Mouse (Mus musculus): Measurements from ENCODE around the gene Rhox4c.
"Not testable (repeated sequence)": the region's sequence is repeated elsewhere in the genome, so short reads cannot be mapped to it uniquely, and the experiment has no call there.

The Rhox4c gene

DNA sequence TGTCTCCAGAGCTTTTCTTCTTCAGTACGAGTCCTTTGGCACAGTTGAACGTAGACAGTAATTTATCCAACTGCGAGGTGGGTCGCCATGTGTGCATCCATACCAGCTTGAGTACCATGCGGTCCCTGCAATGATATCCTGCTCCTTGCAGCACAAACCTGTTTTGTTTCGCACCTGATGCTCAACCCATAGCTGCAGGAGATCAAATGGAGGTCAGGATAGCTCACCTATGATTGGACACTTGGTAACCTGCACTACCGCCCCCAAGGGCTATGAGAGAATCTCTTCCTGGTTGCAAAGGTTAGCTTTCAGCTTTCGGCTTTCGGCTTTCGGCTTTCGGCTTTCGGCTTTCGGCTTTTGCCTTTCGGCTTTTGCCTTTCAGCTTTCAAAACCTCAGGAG, at the start of gene Rhox4c:
Gene Rhox4c, plus strand, starts transcription at position 301 of the 400 bp plus-strand sequence.
- DNase-seq: not testable (repeated sequence)

DNA sequence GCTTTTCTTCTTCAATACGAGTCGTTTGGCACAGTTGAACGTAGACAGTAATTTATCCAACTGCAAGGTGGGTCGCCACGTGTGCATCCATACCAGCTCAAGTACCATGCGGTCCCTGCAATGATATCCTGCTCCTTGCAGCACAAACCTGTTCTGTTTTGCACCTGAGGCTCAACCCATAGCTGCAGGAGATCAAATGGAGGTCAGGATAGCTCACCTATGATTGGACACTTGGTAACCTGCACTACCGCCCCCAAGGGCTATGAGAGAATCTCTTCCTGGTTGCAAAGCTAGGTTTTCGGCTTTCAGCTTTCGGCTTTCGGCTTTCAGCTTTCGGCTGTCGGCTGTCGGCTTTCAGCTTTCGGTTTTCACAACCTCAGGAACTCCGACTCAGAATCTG, 47.9 kb upstream of the Rhox4c start, which contains the start of gene Rhox4b:
Gene Rhox4b, plus strand, starts transcription at position 301 of the 400 bp plus-strand sequence.
- DNase-seq: not testable (repeated sequence)

- not testable (repeated sequence) for DNase-seq
Observed at GRCm38 (mm10) chrX:37453380-37453779, 26.8 kb upstream of the Rhox4c start, which contains the start of gene Rhox2c. Gene Rhox2c (plus strand): TSS chrX:37453680.

- not testable (repeated sequence) for DNase-seq
Observed at GRCm38 (mm10) chrX:37458285-37458684, 21.9 kb upstream of the Rhox4c start, which contains the start of gene Rhox3c. Gene Rhox3c (plus strand): TSS chrX:37458585.

DNA sequence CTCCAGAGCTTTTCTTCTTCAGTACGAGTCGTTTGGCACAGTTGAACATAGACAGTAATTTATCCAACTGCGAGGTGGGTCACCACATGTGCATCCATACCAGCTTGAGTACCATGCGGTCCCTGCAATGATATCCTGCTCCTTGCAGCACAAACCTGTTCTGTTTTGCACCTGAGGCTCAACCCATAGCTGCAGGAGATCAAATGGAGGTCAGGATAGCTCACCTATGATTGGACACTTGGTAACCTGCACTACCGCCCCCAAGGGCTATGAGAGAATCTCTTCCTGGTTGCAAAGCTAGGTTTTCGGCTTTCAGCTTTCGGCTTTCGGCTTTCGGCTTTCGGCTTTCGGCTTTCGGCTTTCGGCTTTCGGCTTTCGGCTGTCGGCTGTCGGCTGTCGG, 33.9 kb downstream of the Rhox4c start, which contains the start of gene Rhox4d:
Gene Rhox4d, plus strand, starts transcription at position 301 of the 400 bp plus-strand sequence.
- DNase-seq: not testable (repeated sequence)

GRCm38 (mm10) chrX:37530152-37530551, 50.0 kb downstream of the Rhox4c start, which contains the start of gene Rhox2e:
Gene Rhox2e (plus strand): TSS chrX:37530452.
- DNase-seq: not testable (repeated sequence)
